Mouse (Mus musculus): Measurements from ENCODE around the gene Trim3. TPM values are rescaled to one million over a fixed set of nuclear protein-coding genes. Genes with fewer than 3 reads are reported as not detected.

Gene Trim3
- 10 to 100 TPM; 62.3 to 68.9 TPM for total RNA-seq (2023)

DNA sequence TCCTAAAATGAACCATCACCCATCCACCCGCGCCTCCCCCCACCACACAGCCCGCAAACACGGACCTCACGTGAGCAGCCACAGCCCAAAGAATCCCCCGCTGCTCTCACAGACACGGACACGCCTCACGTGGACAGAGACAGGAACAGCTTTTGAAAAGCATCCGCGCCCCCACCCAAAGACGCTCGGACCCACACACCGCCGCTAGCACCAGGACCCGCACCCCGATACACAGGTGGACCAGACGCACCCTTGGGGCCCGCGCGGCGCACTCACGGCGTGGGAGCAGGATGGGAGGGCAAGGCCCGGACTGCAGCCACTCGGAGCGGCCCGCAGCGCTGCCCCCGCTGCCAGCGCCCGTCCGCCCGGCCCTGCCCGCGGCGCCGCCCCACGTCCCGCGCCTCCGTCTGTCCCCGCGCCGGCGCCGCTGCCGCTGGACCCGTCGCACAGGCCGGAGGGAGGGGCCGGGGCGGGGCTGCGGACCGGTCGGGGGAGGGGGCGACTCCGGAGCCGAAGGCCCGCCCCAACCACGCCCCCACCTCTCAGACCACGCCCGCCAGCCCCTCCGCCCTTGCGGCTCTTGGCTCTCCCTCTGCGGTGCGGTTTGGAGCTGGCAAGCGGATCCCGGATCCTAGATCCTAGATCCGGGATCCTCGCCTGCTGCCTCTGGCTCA, at the start of gene Trim3:
Gene Trim3, minus strand, starts transcription at position 445 of the 674 bp plus-strand sequence.

DNA sequence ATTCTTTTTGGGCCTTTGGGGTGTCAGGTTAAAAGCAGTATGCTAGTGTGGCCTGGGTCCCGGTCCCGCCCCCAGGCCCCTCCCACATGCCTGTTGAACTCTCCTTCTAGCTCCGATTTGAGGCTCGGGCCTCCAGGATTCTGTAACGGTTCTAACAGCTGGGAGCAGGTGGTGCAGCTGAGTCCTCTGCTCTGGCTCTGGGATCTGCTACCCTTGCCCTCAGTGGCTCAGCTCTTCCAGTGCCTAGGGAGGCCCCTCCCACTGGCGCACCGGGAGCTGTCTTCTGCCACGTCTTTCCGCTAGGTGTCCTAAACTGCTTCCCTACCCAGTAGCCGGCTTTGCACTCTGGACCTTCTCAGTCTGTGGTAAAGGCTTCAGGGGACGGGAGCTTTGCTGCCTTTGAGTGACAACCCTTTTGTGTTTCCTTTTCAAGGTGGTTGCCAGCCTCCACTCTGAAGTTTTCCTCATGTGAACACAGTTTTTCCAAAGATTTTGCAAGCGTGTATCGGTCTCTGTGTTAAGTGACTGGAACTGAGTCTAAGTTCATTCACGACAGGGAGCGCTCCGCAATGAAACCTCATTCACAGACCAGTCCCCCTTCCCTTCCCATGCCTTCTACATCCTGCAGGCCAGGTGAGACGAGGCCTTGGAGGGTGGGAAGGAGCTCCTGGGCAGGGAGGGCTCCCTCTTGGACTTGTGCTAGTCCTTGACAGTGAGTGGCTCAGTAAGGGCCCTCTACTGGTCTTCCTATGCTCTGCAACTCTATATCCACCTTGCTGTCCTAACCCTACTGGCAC, 17.5 kb upstream of the Trim3 start, which contains the start of gene Dnhd1:
Gene Dnhd1, plus strand, starts transcription at position 189 of the 797 bp plus-strand sequence.

DNA sequence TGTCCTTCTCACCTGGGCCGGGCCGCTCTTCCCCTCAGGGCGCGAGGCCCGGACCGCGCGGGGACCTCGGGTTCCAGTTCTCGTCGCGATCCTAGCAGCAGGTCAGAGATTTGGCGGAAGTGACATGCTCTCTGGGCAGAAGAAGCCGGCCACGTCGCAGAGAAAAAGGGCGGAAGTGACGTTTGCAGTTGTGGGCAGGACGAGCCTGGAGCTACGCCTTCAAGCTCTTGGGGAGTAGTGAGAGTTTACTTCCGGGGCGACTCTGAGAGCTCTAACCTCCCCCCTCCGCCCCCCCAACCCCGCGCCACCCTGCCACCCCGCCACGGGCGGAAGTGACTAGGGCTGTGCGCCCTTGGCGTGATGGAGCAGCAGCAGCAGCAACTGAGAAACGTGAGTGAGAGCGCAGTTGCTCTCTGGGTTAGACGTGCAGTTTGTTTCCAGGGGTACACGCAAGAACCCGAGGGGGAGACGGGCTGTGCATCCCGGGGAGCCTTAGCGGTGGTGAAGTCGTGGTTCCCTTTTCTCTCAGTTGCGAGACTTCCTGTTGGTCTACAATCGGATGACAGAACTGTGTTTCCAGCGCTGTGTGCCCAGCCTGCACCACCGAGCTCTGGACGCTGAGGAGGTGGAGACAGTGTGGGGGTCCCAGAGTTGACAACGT, 7.0 kb upstream of the Trim3 start, which contains the start of the genes Arfip2 and Gm45799:
Gene Arfip2, minus strand, starts transcription at position 184 of the 661 bp plus-strand sequence.
Gene Gm45799, plus strand, starts transcription at position 320 of the 661 bp plus-strand sequence.

DNA sequence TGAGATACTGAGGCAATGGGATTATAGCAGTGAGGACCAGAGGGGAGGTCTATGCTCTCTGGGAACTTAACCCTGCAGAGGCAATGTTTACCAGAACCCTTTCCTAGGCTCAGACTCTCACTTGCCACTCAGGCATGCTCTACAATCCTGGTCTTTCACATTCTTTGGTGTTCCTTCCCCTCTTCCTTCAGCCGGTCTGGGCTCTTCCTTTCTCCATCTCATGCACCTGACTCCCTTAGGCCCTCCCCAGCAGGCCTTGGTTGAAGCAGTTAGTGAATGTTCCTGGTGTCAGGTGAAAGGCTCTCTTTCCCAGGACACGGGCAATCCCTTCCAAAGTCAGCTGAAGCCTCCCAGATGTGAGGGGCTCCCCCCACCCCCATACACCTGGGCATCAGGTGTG, 6.4 kb upstream of the Trim3 start, which contains the start of gene Timm10b:
Gene Timm10b, plus strand, starts transcription at position 301 of the 400 bp plus-strand sequence.

DNA sequence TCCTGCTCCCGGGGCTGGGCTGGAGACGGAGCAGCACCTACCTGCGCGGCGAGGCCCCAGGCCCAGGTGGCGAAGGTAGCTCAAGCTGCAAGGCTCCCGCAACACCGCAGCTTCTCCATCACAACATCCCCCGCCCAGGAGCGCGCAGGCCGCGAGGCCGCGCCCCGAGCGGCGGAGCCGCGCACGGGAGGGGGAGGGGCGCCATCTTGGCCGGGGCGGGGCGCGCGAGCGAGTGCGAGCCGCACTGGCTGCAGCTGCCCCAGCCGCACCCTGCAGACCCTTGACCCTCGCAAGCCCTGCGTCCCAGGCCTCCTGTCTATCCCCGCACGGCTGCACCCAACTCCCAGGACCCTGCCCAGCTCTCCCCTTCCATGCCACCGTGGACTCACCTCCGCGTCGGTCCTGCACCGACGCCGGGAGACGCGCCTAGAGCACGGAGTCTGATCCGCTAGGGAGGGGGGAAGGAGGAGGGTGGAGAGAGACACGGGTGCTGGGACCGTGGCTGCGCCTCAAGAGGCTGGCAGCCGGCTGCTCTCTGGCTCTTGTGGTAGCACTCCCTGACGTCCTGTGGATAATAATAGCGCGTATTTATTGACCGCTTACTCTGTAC, 52.2 kb downstream of the Trim3 start, which contains the start of gene Apbb1:
Gene Apbb1, minus strand, starts transcription at position 560 of the 610 bp plus-strand sequence.

Other genes starting within 250 kb of the Trim3 start
- 10 to 100 TPM; 56.3 to 63.1 TPM for gene Fam160a2, start 233.5 kb downstream of the Trim3 start, total RNA-seq (2023)
- not detected for gene Cnga4, start 229.0 kb downstream of the Trim3 start, total RNA-seq (2023)
- not detected for gene Cckbr, start 207.8 kb downstream of the Trim3 start, total RNA-seq (2023)
- gene Cavin3, start 151.3 kb downstream of the Trim3 start, total RNA-seq (2023) = under 1 TPM in 1 of 2 experiments, not detected in 1; 0.30 TPM
- 10 to 100 TPM; 16.4 to 19.5 TPM for gene Smpd1, start 79.2 kb downstream of the Trim3 start, total RNA-seq (2023)
- gene Apbb1, start 51.9 kb downstream of the Trim3 start, total RNA-seq (2023) = 1 to 10 TPM; 3.2 to 3.6 TPM
- not detected for gene Hpx, start 33.4 kb downstream of the Trim3 start, total RNA-seq (2023)
- gene Timm10b, start 6.5 kb upstream of the Trim3 start, total RNA-seq (2023) = 100 to 1,000 TPM; 102 to 110 TPM
- gene Arfip2, start 6.8 kb upstream of the Trim3 start, total RNA-seq (2023) = 10 to 100 TPM; 26.1 to 31.4 TPM
- 10 to 100 TPM; 17.0 to 21.6 TPM for gene Gm45799, start 7.0 kb upstream of the Trim3 start, total RNA-seq (2023)
- gene Dnhd1, start 17.3 kb upstream of the Trim3 start, total RNA-seq (2023) = 1 to 10 TPM; 3.1 to 9.1 TPM
- 100 to 1,000 TPM; 134 to 154 TPM for gene Ilk, start 103.0 kb upstream of the Trim3 start, total RNA-seq (2023)
- gene Rrp8, start 103.8 kb upstream of the Trim3 start, total RNA-seq (2023) = 10 to 100 TPM; 13.5 to 15.6 TPM
- 100 to 1,000 TPM; 179 to 208 TPM for gene Taf10, start 110.8 kb upstream of the Trim3 start, total RNA-seq (2023)
- 100 to 1,000 TPM in 1 of 2 experiments, 10 to 100 TPM in 1; 83.7 to 102 TPM for gene Tpp1, start 118.7 kb upstream of the Trim3 start, total RNA-seq (2023)
- gene Dchs1, start 154.1 kb upstream of the Trim3 start, total RNA-seq (2023) = under 1 TPM; 0.66 to 0.73 TPM
- gene Mrpl17, start 177.5 kb upstream of the Trim3 start, total RNA-seq (2023) = 10 to 100 TPM; 48.6 to 57.9 TPM